Mouse (Mus musculus) hindbrain, embryonic 13.5 days (tissue): ENCODE data around the gene Slc33a1. TPM values are rescaled to one million over a fixed set of nuclear protein-coding genes. Genes with fewer than 3 reads are reported as not detected.

Source experiments
- ATAC-seq: fragments of 200-750 bp; cut with Nextera tagmentation; 2 replicates; pipeline ENCODE4 v1.8.0; 2017; ENCODE audit warnings: moderate TSS enrichment; ENCODE audit not compliant: low FRiP score
- H3K27ac ChIP-seq: fragments of 300-500 bp; sonication (generic); 2 replicates; pipeline ENCODE4 v1.5.1; 2015; ENCODE audit warnings: inconsistent platforms, mild to moderate bottlenecking, moderate library complexity
- H3K27me3 ChIP-seq: fragments of 300-500 bp; sonication (generic); 2 replicates; pipeline ENCODE4 v1.6.1; 2015; ENCODE audit warnings: mild to moderate bottlenecking, inconsistent platforms
- H3K36me3 ChIP-seq: fragments of 300-500 bp; sonication (generic); 2 replicates; pipeline ENCODE4 v1.6.1; 2015; ENCODE audit warnings: mild to moderate bottlenecking, inconsistent platforms
- H3K4me1 ChIP-seq: fragments of 300-500 bp; sonication (generic); replicated peaks from 2 replicates; pipeline ENCODE4 v1.6.1; 2015; ENCODE audit warnings: inconsistent platforms
- H3K4me2 ChIP-seq: fragments of 300-500 bp; sonication (generic); 2 replicates; pipeline ENCODE4 v1.6.1; 2015; ENCODE audit warnings: inconsistent platforms, mild to moderate bottlenecking, moderate library complexity
- H3K4me3 ChIP-seq: fragments of 300-500 bp; sonication (generic); 2 replicates; pipeline ENCODE4 v1.5.1; 2015; ENCODE audit warnings: mild to moderate bottlenecking, inconsistent platforms
- H3K9ac ChIP-seq: fragments of 300-500 bp; sonication (generic); 2 replicates; pipeline ENCODE4 v1.6.1; 2015; ENCODE audit warnings: mild to moderate bottlenecking, inconsistent platforms
- H3K9me3 ChIP-seq: fragments of 300-500 bp; sonication (generic); 2 replicates; pipeline ENCODE4 v1.6.1; 2016; ENCODE audit warnings: inconsistent platforms
- WGBS: fragments of 180-500 bp; shearing (Covaris S2); methylation state at CpG from one replicate; pipeline ENCODE4 v1.1.7; 2015; 5-methylcytosine and 5-hydroxymethylcytosine counted together
- polyA plus RNA-seq: library from polyadenylated mRNA; unstranded; fragments of >200 nt; fragmentation: Nextera tagmentation; extraction: Ambion mirVana; gene quantifications from 2 replicates; pipeline ENCODE4 v1.2.1, GENCODE M21; 2015

Gene Slc33a1
- polyA plus RNA-seq = 15.1 and 15.5 TPM in 2 replicates

DNA sequence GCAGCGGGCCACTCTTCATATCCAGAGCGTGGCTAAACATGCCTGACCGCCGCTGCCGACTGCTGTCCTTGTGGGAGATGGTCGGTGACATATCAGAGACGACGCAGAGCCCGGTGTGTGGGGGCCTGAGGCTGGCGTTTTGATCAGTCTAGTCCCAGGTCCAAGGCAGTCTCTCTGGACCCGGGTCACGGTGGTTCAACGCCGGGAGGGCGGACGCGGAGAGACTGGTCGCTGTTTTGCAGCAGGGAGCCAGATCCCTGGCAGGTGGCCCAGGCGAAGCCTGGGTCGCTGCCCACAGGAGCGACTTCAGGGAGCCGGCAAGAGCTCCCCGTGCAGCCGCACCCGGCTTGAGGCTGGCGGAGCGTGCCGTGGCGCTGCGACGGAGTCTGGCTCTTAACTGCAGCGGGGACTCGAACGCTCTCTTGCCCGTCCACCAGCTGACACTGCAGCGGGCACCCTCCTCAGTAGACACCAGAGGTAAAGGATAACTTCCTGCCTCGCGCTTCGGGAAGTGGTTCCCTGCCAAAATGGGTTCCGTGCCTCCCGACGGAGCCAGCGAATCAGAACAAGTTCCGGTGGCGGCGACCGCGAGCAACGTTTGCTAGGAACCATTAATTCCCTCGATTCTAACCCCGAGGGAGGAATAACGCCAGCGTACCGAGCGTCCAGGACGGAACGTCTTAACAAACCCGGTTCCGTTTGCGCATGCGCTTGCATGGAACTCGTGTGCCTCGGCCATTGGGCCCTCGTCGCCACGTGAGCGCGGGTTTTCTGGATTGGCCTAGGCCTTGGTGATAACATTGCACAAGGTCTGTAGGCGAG lies at the start of gene Slc33a1:
Slc33a1 (minus strand) TSS at position 669 of the 822 bp plus-strand sequence.
- H3K9ac ChIP-seq = peak within 1 kb of the TSS; percentile 85
- peak within 1 kb of the TSS; percentile 91 for H3K4me2 ChIP-seq
- H3K4me3 ChIP-seq = peak within 1 kb of the TSS; percentile 92
- H3K27me3 ChIP-seq = peaks cover 11% of the 10 kb centered on the region
- H3K36me3 ChIP-seq = no peaks in the 10 kb centered on the region
- under 1% methylated on average over 69 of the region's 69 CpGs for WGBS
- peaks cover 33% of the 10 kb centered on the region for H3K4me1 ChIP-seq
- H3K27ac ChIP-seq = peak within 1 kb of the TSS; percentile 94
- ATAC-seq = peak; percentile 98
- H3K9me3 ChIP-seq = no peaks in the 10 kb centered on the region

- Histone ChIP-seq H3K9ac (no peak overlapping the region), H3K4me1 (no peaks in the 10 kb centered on the region), H3K27me3 (no peaks in the 10 kb centered on the region), H3K27ac (no peak overlapping the region), H3K36me3 (peaks cover 60% of the 10 kb centered on the region), H3K9me3 (no peaks in the 10 kb centered on the region), H3K4me2 (no peak overlapping the region), H3K4me3 (no peak overlapping the region)
- 93% methylated on average over 3 of the region's 3 CpGs for WGBS
- no peak for ATAC-seq
These were observed 24.3 kb upstream of the Slc33a1 start for GRCm38 (mm10) chr3:63988722-63989440.

DNA sequence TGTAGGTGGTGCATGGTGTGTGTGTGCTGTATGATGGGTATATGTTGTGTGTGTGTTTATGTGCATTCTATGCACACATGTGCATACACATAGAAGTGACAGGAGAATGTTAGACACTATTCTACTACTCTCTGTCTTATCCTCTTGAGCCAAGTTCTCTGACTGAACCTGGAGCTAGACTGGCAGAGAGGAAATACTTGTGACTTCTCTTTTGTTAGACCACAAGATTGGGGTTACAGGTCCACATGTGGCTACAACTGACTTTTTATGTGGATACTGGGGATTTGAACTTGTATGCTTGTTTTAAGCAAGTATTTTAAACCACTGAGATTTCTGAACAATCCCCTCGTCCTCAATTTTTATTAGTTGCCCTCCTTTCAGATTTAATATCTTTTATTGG lies 22.1 kb upstream of the Slc33a1 start:
- Histone ChIP-seq H3K27ac (no peak overlapping the region), H3K9ac (no peak overlapping the region), H3K9me3 (no peaks in the 10 kb centered on the region), H3K4me3 (no peak overlapping the region), H3K4me2 (no peak overlapping the region), H3K4me1 (no peaks in the 10 kb centered on the region), H3K36me3 (peaks cover 56% of the 10 kb centered on the region), H3K27me3 (no peaks in the 10 kb centered on the region)
- 95% methylated on average over 1 of the region's 1 CpGs for WGBS
- no peak for ATAC-seq

- 61% methylated on average over 4 of the region's 4 CpGs for WGBS
- no peak for ATAC-seq
- no peaks in the 10 kb centered on the region for H3K9me3 ChIP-seq
- no peak overlapping the region for H3K4me3 ChIP-seq
- H3K27ac ChIP-seq = no peak overlapping the region
- H3K4me2 ChIP-seq = peak overlapping the region; percentile 71
- peaks cover 20% of the 10 kb centered on the region for H3K36me3 ChIP-seq
- H3K4me1 ChIP-seq = peaks cover 25% of the 10 kb centered on the region
- H3K27me3 ChIP-seq = no peaks in the 10 kb centered on the region
- no peak overlapping the region for H3K9ac ChIP-seq
These were observed 13.3 kb upstream of the Slc33a1 start for GRCm38 (mm10) chr3:63977895-63978294.

DNA sequence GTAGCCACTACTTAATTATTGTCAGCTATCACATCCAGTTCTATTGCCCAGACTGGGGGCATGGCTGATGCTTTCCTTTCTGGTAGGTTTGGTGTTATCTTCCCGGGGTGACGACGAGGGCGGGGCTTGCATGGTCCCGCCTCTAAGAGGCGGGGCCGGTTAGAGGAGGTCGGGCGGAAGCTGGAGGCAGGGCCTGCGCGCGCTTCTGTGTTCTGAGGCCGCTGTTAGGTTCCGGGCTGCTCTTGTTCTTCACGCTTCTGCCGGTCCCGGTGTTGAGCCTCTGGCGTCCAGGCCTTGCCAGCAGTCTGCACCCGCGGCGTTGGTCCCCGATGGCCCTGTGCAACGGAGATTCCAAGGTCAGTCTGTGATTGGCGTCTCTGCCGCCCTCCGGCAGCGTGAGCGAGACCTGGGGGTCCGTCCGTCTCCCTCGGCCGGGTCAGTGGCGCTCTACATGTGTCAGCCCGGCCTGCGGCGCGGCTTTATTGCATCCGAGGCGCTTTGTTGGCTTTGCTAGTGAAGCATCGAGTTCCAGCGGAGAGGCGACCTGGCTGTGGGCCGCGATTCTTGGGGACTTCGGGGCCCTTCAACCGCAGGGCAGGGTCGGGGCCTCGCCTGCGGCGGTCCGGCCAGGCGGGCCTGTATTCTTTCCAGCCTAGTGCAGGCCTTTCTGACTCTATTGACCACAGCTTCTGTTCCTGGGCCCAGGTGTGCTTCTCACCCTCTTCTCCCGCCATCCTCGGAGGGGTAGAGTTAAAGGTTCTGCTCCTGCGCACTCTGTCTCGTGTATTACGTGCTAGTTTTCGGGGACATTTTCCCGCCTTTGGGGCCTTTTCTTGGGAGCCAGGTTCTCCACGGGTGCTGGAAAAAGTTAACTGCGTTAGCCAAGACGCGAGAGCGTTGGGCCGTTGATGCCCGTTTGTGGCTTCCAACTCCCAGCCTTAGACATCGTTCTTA lies 11.7 kb upstream of the Slc33a1 start, which contains the start of gene Gmps:
Gmps (plus strand) TSS at position 152 of the 954 bp plus-strand sequence.
- Histone ChIP-seq H3K36me3 (peaks cover 10% of the 10 kb centered on the region; the same call in 1 of the 2 replicates), H3K27me3 (0 out of 2 replicates have a peak, but pooled peaks cover 3% of the 10 kb centered on the region), H3K27ac (peak within 1 kb of the TSS; percentile 90), H3K4me1 (peaks cover 25% of the 10 kb centered on the region), H3K9ac (peak within 1 kb of the TSS; percentile 94), H3K4me3 (peak within 1 kb of the TSS; percentile 95), H3K4me2 (peak within 1 kb of the TSS; percentile 71), H3K9me3 (no peaks in the 10 kb centered on the region)
- whole genome bisulfite sequencing = under 1% methylated on average over 67 of the region's 67 CpGs
- ATAC-seq = peak; percentile 99

DNA sequence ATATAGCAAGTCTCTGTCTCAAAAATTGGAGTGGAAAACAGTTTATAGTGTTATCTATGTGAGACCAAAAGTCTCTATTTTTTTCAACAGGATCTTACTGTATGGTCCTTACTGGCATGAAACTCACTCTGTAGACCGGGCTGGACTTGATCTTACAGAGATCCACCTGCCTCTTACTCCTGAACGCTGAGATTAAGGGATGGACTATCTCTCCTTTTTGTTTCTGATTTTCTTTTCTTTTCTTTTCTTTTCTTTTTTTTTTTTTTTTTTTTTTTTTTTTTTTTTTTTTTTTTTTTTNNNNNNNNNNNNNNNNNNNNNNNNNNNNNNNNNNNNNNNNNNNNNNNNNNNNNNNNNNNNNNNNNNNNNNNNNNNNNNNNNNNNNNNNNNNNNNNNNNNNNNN lies 1.4 kb upstream of the Slc33a1 start:
- Histone ChIP-seq H3K4me3 (no peak overlapping the region), H3K4me1 (peaks cover 24% of the 10 kb centered on the region), H3K4me2 (no peak overlapping the region), H3K27me3 (peaks cover 11% of the 10 kb centered on the region), H3K9me3 (no peaks in the 10 kb centered on the region), H3K9ac (no peak overlapping the region), H3K36me3 (no peaks in the 10 kb centered on the region), H3K27ac (no peak overlapping the region)
- ATAC-seq = no peak
- WGBS = 85% methylated on average over 2 of the region's 2 CpGs

DNA sequence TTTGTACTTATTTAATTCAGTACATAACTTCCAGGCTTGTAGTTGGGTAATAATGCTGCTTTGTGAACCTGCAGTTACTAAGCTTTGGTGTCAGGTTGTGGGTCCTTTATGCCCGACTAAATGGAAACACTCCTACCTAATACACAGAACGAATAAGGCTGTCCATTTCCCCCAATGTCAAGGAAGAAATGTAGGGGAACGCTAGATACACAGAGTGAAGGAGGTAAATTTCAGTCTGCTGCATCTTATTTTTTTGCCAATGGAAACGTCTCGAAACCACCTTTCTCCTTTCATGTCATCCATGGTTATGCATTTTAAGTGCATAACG lies 318 bp upstream of the Slc33a1 start:
- peak overlapping the region; percentile 94 for H3K27ac ChIP-seq
- no peaks in the 10 kb centered on the region for H3K36me3 ChIP-seq
- no peak overlapping the region for H3K9ac ChIP-seq
- peak overlapping the region; percentile 92 for H3K4me3 ChIP-seq
- no peaks in the 10 kb centered on the region for H3K9me3 ChIP-seq
- peaks cover 30% of the 10 kb centered on the region for H3K4me1 ChIP-seq
- peaks cover 11% of the 10 kb centered on the region for H3K27me3 ChIP-seq
- no peak for ATAC-seq
- peak overlapping the region; percentile 91 for H3K4me2 ChIP-seq
- 79% methylated on average over 6 of the region's 6 CpGs for WGBS

DNA sequence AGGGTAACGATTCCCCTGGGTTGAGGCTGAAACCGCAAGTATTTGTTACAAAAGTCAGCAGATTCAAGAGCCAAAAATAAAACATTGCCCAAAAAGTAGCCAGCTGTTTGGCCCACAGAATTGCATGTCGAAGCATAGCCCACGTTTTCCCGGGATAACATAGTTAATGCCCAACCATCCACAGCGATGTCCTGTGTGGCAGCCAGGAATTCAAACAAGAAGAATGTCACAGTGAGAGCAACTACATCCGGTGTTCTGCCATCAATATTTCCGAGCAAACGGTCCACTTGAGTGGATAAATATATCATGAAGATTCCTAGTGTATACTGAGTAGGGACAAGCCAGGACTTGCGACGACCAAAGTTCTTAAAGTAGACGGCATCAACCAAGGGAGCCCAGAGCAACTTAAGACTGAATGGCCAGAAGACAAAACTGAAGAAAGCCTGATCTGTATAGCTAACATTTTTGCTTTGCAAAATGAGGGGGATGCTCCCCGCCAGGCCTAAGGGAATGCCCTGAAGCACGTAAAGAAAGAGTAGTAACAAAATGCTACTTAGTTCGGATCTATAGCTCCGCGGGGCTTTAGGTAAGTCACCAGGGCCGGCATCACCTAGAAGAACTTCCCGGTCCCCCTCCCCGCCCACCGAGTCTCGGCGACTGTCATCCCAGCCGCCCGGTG lies 1.0 kb downstream of the Slc33a1 start:
- Histone ChIP-seq H3K4me1 (peaks cover 34% of the 10 kb centered on the region), H3K27ac (peak overlapping the region; percentile 94), H3K27me3 (peaks cover 11% of the 10 kb centered on the region), H3K9me3 (no peaks in the 10 kb centered on the region), H3K36me3 (no peaks in the 10 kb centered on the region), H3K4me2 (peak overlapping the region; percentile 91), H3K4me3 (peak overlapping the region; percentile 92), H3K9ac (peak overlapping the region; percentile 85)
- no peak for ATAC-seq
- WGBS = 8% methylated on average over 25 of the region's 25 CpGs

DNA sequence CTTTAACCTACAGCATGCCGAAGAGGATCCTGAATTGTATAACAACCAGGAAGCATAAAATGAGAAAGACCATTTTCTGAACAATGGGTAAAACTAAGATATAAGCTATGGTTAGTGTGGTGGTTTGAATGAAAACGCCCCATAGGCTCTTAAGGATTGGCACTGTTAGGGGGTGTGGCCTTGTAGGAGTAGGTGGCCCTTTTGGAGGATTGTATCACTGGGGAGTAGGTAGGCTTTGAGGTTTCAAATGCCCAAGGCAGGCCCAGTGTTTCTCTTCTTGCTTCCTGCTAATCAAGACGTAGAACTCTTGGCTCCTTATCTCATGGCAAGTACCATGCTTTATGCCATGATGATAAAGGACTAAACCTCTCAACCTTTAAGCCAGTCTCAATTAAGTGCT lies 14.7 kb downstream of the Slc33a1 start:
- no peak overlapping the region for H3K9ac ChIP-seq
- 91% methylated on average over 3 of the region's 3 CpGs for WGBS
- H3K27me3 ChIP-seq = no peaks in the 10 kb centered on the region
- H3K4me2 ChIP-seq = no peak overlapping the region
- no peak overlapping the region for H3K4me3 ChIP-seq
- H3K4me1 ChIP-seq = no peaks in the 10 kb centered on the region
- H3K27ac ChIP-seq = no peak overlapping the region
- H3K36me3 ChIP-seq = peaks cover 10% of the 10 kb centered on the region
- no peak for ATAC-seq
- no peaks in the 10 kb centered on the region for H3K9me3 ChIP-seq

DNA sequence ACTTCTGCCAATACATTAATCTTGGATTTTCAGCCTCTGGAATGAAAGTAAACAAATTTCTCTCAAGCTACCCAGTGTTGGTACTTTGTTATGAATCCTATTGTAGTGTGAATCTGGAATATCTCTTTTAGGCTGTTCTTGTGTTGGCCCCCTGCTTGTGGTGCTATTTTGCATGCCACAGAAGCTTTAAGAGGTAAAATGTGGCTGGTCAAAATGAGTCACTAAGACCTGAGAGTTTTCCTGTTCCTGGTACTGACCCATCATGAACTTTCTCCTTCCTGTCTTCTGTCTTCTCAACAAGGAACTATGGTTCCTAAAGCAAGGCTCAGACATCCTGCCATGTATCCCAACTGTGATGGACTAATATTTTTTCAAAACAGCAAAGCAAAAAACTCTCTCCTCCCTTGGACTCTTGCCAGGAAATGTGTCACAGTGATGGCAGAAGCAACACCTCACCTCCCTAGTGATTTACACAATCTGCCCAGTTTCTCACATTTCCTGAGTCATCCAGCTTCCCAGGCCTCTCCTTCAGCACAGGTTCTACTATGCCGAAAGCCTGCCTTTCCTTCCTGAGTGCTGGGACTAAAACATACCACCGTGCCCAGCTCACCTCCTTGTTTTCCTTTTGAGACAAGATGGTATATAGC lies 23.2 kb downstream of the Slc33a1 start:
- no peaks in the 10 kb centered on the region for H3K9me3 ChIP-seq
- no peak overlapping the region for H3K9ac ChIP-seq
- no peak overlapping the region for H3K27ac ChIP-seq
- H3K4me2 ChIP-seq = no peak overlapping the region
- ATAC-seq = no peak
- H3K27me3 ChIP-seq = no peaks in the 10 kb centered on the region
- peaks cover 17% of the 10 kb centered on the region for H3K36me3 ChIP-seq
- 94% methylated on average over 2 of the region's 2 CpGs for WGBS
- H3K4me1 ChIP-seq = no peaks in the 10 kb centered on the region
- no peak overlapping the region for H3K4me3 ChIP-seq

DNA sequence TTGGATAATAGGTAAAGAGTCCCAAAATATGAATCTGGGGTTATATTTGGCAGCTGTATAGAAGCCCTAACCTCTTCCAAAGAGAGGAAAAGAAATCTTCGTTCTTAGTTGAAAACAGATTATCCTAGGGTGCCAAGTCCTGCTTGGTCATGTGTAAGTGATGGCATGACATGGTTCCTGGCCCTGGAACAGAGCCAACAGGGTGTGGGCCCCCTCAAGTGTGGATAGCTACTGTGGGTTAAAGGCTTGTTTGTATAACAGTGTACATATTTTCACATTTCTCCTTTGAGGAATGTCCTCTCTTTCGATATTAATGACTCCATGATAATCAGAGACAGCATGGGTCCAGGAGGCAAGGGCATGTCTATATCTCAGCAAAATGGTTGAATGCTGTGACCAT lies 25.6 kb downstream of the Slc33a1 start:
- no peaks in the 10 kb centered on the region for H3K4me1 ChIP-seq
- H3K36me3 ChIP-seq = peaks cover 14% of the 10 kb centered on the region
- no peak for ATAC-seq
- no peak overlapping the region for H3K4me3 ChIP-seq
- H3K9me3 ChIP-seq = no peaks in the 10 kb centered on the region
- no peak overlapping the region for H3K9ac ChIP-seq
- H3K27ac ChIP-seq = no peak overlapping the region
- 77% methylated on average over 2 of the region's 2 CpGs for WGBS
- H3K4me2 ChIP-seq = no peak overlapping the region
- H3K27me3 ChIP-seq = no peaks in the 10 kb centered on the region
